Mouse (Mus musculus): ENCODE data around the gene Olfml2b. TPM values are rescaled to one million over a fixed set of nuclear protein-coding genes. Genes with fewer than 3 reads are reported as not detected.
A peak's percentile ranks its signal among the peaks of the same experiment; 100 is the strongest.

Gene Olfml2b
- polyA plus RNA-seq, 1 experiment from 2014 or later: 19.5 TPM

- H3K4me3 ChIP-seq (ENCODE audit: low read depth, low read length): no peak overlapping the region
- WGBS: 85% methylated on average over 15 of the region's 15 CpGs
- H3K27ac ChIP-seq (ENCODE audit: low read depth, low read length): no peak overlapping the region
- no peak for TF ChIP-seq CTCF (IDR thresholded peaks at IDR 0.05; ENCODE audit: low read depth)
- ATAC-seq: no peak
- no peaks in the 10 kb centered on the region for H3K9me3 ChIP-seq (ENCODE audit: control insufficient read depth)
- no peaks in the 10 kb centered on the region for H3K36me3 ChIP-seq (ENCODE audit: control insufficient read depth, insufficient read depth)
- no peaks in the 10 kb centered on the region for H3K27me3 ChIP-seq (replicated peaks; ENCODE audit: control insufficient read depth, insufficient read depth, low read length)
- H3K9ac ChIP-seq (ENCODE audit: low read depth, low read length): no peak overlapping the region
- no peaks in the 10 kb centered on the region for H3K4me1 ChIP-seq (replicated peaks; ENCODE audit: control insufficient read depth, insufficient read depth, low read length)
- H3K4me2 ChIP-seq (replicated peaks; ENCODE audit: low read depth): no peak overlapping the region
Observed at GRCm38 (mm10) chr1:170651989-170652740, 7.8 kb downstream of the Olfml2b start.

GRCm38 (mm10) chr1:170655280-170655917 is 11.1 kb downstream of the Olfml2b start:
- no peak for ATAC-seq
- Histone ChIP-seq H3K27ac (ENCODE audit: low read depth, low read length) (no peak overlapping the region), H3K9ac (ENCODE audit: low read depth, low read length) (no peak overlapping the region), H3K36me3 (ENCODE audit: control insufficient read depth, insufficient read depth) (no peaks in the 10 kb centered on the region), H3K9me3 (ENCODE audit: control insufficient read depth) (no peaks in the 10 kb centered on the region), H3K4me1 (replicated peaks; ENCODE audit: control insufficient read depth, insufficient read depth, low read length) (no peaks in the 10 kb centered on the region), H3K4me3 (ENCODE audit: low read depth, low read length) (no peak overlapping the region), H3K27me3 (replicated peaks; ENCODE audit: control insufficient read depth, insufficient read depth, low read length) (no peaks in the 10 kb centered on the region), H3K4me2 (replicated peaks; ENCODE audit: low read depth) (no peak overlapping the region)
- TF ChIP-seq CTCF (IDR thresholded peaks at IDR 0.05; ENCODE audit: low read depth): no peak
- WGBS: 67% methylated on average over 5 of the region's 5 CpGs

GRCm38 (mm10) chr1:170656518-170657227 is 12.3 kb downstream of the Olfml2b start:
- Histone ChIP-seq H3K27ac (ENCODE audit: low read depth, low read length) (no peak overlapping the region), H3K4me1 (replicated peaks; ENCODE audit: control insufficient read depth, insufficient read depth, low read length) (no peaks in the 10 kb centered on the region), H3K9ac (ENCODE audit: low read depth, low read length) (no peak overlapping the region), H3K27me3 (replicated peaks; ENCODE audit: control insufficient read depth, insufficient read depth, low read length) (no peaks in the 10 kb centered on the region), H3K4me2 (replicated peaks; ENCODE audit: low read depth) (no peak overlapping the region), H3K4me3 (ENCODE audit: low read depth, low read length) (no peak overlapping the region), H3K36me3 (ENCODE audit: control insufficient read depth, insufficient read depth) (no peaks in the 10 kb centered on the region), H3K9me3 (ENCODE audit: control insufficient read depth) (no peaks in the 10 kb centered on the region)
- peak; percentile 31; the same call in 1 of the 2 replicates for ATAC-seq
- no peak for TF ChIP-seq CTCF (IDR thresholded peaks at IDR 0.05; ENCODE audit: low read depth)
- WGBS: 63% methylated on average over 11 of the region's 11 CpGs

GRCm38 (mm10) chr1:170657228-170657521 is 12.8 kb downstream of the Olfml2b start:
- no peak for ATAC-seq
- no peak overlapping the region for H3K4me3 ChIP-seq (ENCODE audit: low read depth, low read length)
- no peak overlapping the region for H3K4me2 ChIP-seq (replicated peaks; ENCODE audit: low read depth)
- 44% methylated on average over 2 of the region's 2 CpGs for WGBS
- no peak for TF ChIP-seq CTCF (IDR thresholded peaks at IDR 0.05; ENCODE audit: low read depth)
- H3K4me1 ChIP-seq (replicated peaks; ENCODE audit: control insufficient read depth, insufficient read depth, low read length): no peaks in the 10 kb centered on the region
- H3K27me3 ChIP-seq (replicated peaks; ENCODE audit: control insufficient read depth, insufficient read depth, low read length): no peaks in the 10 kb centered on the region
- H3K27ac ChIP-seq (ENCODE audit: low read depth, low read length): no peak overlapping the region
- H3K36me3 ChIP-seq (ENCODE audit: control insufficient read depth, insufficient read depth): no peaks in the 10 kb centered on the region
- H3K9ac ChIP-seq (ENCODE audit: low read depth, low read length): no peak overlapping the region
- H3K9me3 ChIP-seq (ENCODE audit: control insufficient read depth): no peaks in the 10 kb centered on the region

DNA sequence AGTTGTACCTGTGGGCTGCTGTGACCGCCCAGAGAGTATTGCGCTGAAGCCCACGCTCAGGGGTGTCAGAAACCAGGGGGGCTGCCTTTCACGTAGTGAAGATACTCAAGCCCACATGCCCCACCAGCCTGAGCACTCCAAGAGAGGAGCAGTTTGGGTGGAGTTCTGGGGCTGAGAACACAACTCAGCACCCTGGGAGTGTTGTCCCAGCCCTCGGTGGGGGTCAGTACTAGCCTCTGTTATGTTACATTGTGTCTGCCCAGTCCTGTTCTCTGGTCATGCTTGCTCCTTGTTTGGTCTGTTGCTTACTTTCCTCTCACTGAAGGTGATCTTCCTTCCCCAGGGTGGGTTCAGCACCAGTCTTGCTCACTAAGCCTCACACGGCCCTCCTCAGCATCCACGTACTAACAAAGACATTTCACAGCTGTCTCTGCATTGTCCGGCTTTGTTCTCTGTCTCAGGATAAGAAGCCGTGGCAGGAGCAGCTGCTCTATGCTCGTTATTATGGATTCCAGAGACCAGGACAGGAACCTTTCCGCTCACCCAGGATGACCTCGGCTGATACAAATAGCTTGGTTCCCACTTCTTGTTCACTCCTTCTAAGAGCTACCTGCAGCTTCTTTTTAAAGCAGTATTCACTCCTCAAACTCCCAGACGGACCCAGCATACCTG is 13.4 kb downstream of the Olfml2b start:
- Histone ChIP-seq H3K9me3 (ENCODE audit: control insufficient read depth) (no peaks in the 10 kb centered on the region), H3K36me3 (ENCODE audit: control insufficient read depth, insufficient read depth) (no peaks in the 10 kb centered on the region), H3K9ac (ENCODE audit: low read depth, low read length) (no peak overlapping the region), H3K27ac (ENCODE audit: low read depth, low read length) (no peak overlapping the region), H3K27me3 (replicated peaks; ENCODE audit: control insufficient read depth, insufficient read depth, low read length) (no peaks in the 10 kb centered on the region), H3K4me3 (ENCODE audit: low read depth, low read length) (no peak overlapping the region), H3K4me2 (replicated peaks; ENCODE audit: low read depth) (no peak overlapping the region), H3K4me1 (replicated peaks; ENCODE audit: control insufficient read depth, insufficient read depth, low read length) (no peaks in the 10 kb centered on the region)
- no peak for ATAC-seq
- TF ChIP-seq CTCF (IDR thresholded peaks at IDR 0.05; ENCODE audit: low read depth): no peak
- WGBS: 73% methylated on average over 13 of the region's 13 CpGs

- Histone ChIP-seq H3K27ac (ENCODE audit: low read depth, low read length) (no peak overlapping the region), H3K36me3 (ENCODE audit: control insufficient read depth, insufficient read depth) (no peaks in the 10 kb centered on the region), H3K27me3 (replicated peaks; ENCODE audit: control insufficient read depth, insufficient read depth, low read length) (no peaks in the 10 kb centered on the region), H3K4me2 (replicated peaks; ENCODE audit: low read depth) (no peak overlapping the region), H3K9ac (ENCODE audit: low read depth, low read length) (no peak overlapping the region), H3K4me1 (replicated peaks; ENCODE audit: control insufficient read depth, insufficient read depth, low read length) (no peaks in the 10 kb centered on the region), H3K4me3 (ENCODE audit: low read depth, low read length) (no peak overlapping the region), H3K9me3 (ENCODE audit: control insufficient read depth) (no peaks in the 10 kb centered on the region)
- 80% methylated on average over 13 of the region's 13 CpGs for WGBS
- ATAC-seq: no peak
- TF ChIP-seq CTCF (IDR thresholded peaks at IDR 0.05; ENCODE audit: low read depth): no peak
Observed at GRCm38 (mm10) chr1:170659260-170659659, 14.9 kb downstream of the Olfml2b start.
